Mouse (Mus musculus) CH12.LX (cell line): ENCODE results near the gene Pcx. TPM values are rescaled to one million over a fixed set of nuclear protein-coding genes. Genes with fewer than 3 reads are reported as not detected.

Source experiments
- DNase-seq: peaks from one replicate; pipeline ENCODE4 v3.0.0-alpha.2; 2013; ENCODE audit errors: extremely low read depth
- H3K27ac ChIP-seq: 2 replicates; pipeline ENCODE4 v1.5.1; 2012; ENCODE audit warnings: low read depth, mild to moderate bottlenecking, control low read depth, moderate library complexity; ENCODE audit not compliant: insufficient read depth
- H3K27me3 ChIP-seq: replicated peaks from 2 replicates; pipeline ENCODE3; 2012; ENCODE audit warnings: inconsistent platforms
- H3K36me3 ChIP-seq, 2 experiments: replicated peaks in 1 of 2; 2 replicates each; pipeline versions ENCODE3 to v1.6.1; 2012; ENCODE audit warnings: inconsistent platforms in 1 of 2, low read length in 1 of 2, mild to moderate bottlenecking in 1 of 2, mixed read lengths in 1 of 2, moderate library complexity in 1 of 2; ENCODE audit not compliant: control insufficient read depth in 1 of 2, insufficient read depth in 1 of 2
- H3K4me1 ChIP-seq, 2 experiments: 2 replicates each; pipeline ENCODE4 v1.6.1; 2012; ENCODE audit warnings: inconsistent platforms in 1 of 2, moderate library complexity in 1 of 2; ENCODE audit not compliant: insufficient read depth in 2 of 2, control insufficient read depth in 1 of 2
- H3K4me2 ChIP-seq: 2 replicates; pipeline ENCODE4 v1.6.1; 2012; ENCODE audit warnings: low read depth, mild to moderate bottlenecking, control low read depth; ENCODE audit not compliant: poor library complexity, insufficient read depth, severe bottlenecking
- H3K4me3 ChIP-seq, 3 experiments: fragments of 150-350 bp in 1 of 3; sonication (generic) in 1 of 3; replicated peaks in 1 of 3; 2 replicates each; pipeline versions ENCODE3 to v1.5.1; 2011 to 2012; ENCODE audit warnings: low read depth in 2 of 3, low read length in 2 of 3, mild to moderate bottlenecking in 2 of 3, moderate library complexity in 2 of 3, control low read depth in 1 of 3, improper control_type of control experiment in 1 of 3, inconsistent platforms in 1 of 3, mixed read lengths in 1 of 3; ENCODE audit not compliant: poor library complexity in 1 of 3
- H3K79me2 ChIP-seq: replicated peaks from 2 replicates; pipeline ENCODE4 v1.6.1; 2012; ENCODE audit warnings: mild to moderate bottlenecking, moderate library complexity; ENCODE audit not compliant: control insufficient read depth, poor library complexity, insufficient read depth, severe bottlenecking; ENCODE audit errors: extremely low read depth
- H3K9ac ChIP-seq: 2 replicates; pipeline ENCODE4 v1.6.1; 2012; ENCODE audit warnings: low read depth, mild to moderate bottlenecking, control low read depth, moderate library complexity; ENCODE audit not compliant: insufficient read depth
- H3K9me3 ChIP-seq: replicated peaks from 2 replicates; pipeline ENCODE3; 2012; ENCODE audit warnings: low read length, inconsistent platforms, mixed read lengths
- BHLHE40 ChIP-seq: IDR thresholded peaks from 2 replicates; pipeline ENCODE4 v1.6.1; 2011; ENCODE audit warnings: mild to moderate bottlenecking, low read depth, low read length, improper control_type of control experiment
- CTCF ChIP-seq, 2 experiments: IDR thresholded peaks in 1 of 2; conservative IDR thresholded peaks in 1 of 2; 2 replicates each; pipeline ENCODE4 v1.5.1; 2011 to 2012; ENCODE audit warnings: low read depth in 2 of 2, low read length in 2 of 2, improper control_type of control experiment in 1 of 2, inconsistent platforms in 1 of 2, mild to moderate bottlenecking in 1 of 2, moderate library complexity in 1 of 2
- EP300 ChIP-seq: IDR thresholded peaks from 2 replicates; pipeline ENCODE4 v1.6.1; 2011; ENCODE audit warnings: low read length, improper control_type of control experiment
- GABPA ChIP-seq: IDR thresholded peaks from 2 replicates; pipeline ENCODE4 v1.6.1; 2012; ENCODE audit warnings: low read depth, low read length, improper control_type of control experiment, inconsistent platforms; ENCODE audit not compliant: insufficient replicate concordance
- IRF4 ChIP-seq: IDR thresholded peaks from 2 replicates; pipeline ENCODE4 v1.6.1; 2014; ENCODE audit warnings: low read depth, mild to moderate bottlenecking, inconsistent platforms, low read length, improper control_type of control experiment
- JUND ChIP-seq: conservative IDR thresholded peaks from 2 replicates; pipeline ENCODE4 v1.6.1; 2011; ENCODE audit warnings: low read depth, low read length, improper control_type of control experiment
- MAFK ChIP-seq: IDR thresholded peaks from 2 replicates; pipeline ENCODE4 v1.6.1; 2011; ENCODE audit warnings: low read length, improper control_type of control experiment; ENCODE audit not compliant: insufficient replicate concordance
- MAX ChIP-seq: IDR thresholded peaks from 2 replicates; pipeline ENCODE4 v1.6.1; 2011; ENCODE audit warnings: low read length, improper control_type of control experiment
- MXI1 ChIP-seq: IDR thresholded peaks from 2 replicates; pipeline ENCODE4 v1.6.1; 2011; ENCODE audit warnings: mild to moderate bottlenecking, low read depth, low read length, improper control_type of control experiment
- MYC ChIP-seq: IDR thresholded peaks from 2 replicates; pipeline ENCODE4 v1.6.1; 2011; ENCODE audit warnings: low read depth, mild to moderate bottlenecking, improper control_type of control experiment, low read length
- NRF1 ChIP-seq: IDR thresholded peaks from 2 replicates; pipeline ENCODE4 v1.6.1; 2014; ENCODE audit warnings: low read depth, mild to moderate bottlenecking, inconsistent platforms, low read length, improper control_type of control experiment, moderate library complexity
- PAX5 ChIP-seq: IDR thresholded peaks from 2 replicates; pipeline ENCODE4 v1.6.1; 2012; ENCODE audit warnings: low read length, inconsistent platforms, mixed read lengths
- POLR2A ChIP-seq: IDR thresholded peaks from 2 replicates; pipeline ENCODE4 v1.6.1; 2011; ENCODE audit warnings: low read depth, mild to moderate bottlenecking, improper control_type of control experiment, low read length
- RCOR1 ChIP-seq: conservative IDR thresholded peaks from 2 replicates; pipeline ENCODE4 v1.6.1; 2012; ENCODE audit warnings: low read depth, mild to moderate bottlenecking, inconsistent platforms, low read length, improper control_type of control experiment
- TBP ChIP-seq: conservative IDR thresholded peaks from 2 replicates; pipeline ENCODE4 v1.6.1; 2011; ENCODE audit warnings: low read depth, low read length, improper control_type of control experiment
- UBTF ChIP-seq: IDR thresholded peaks from 2 replicates; pipeline ENCODE4 v1.6.1; 2012; ENCODE audit warnings: low read depth, mild to moderate bottlenecking, inconsistent platforms, low read length, improper control_type of control experiment, moderate library complexity
- ZKSCAN1 ChIP-seq: IDR thresholded peaks from 2 replicates; pipeline ENCODE4 v1.6.1; 2012; ENCODE audit warnings: low read depth, inconsistent platforms, low read length, improper control_type of control experiment, borderline replicate concordance
- dilution Hi-C: fragments of 300-500 bp; cut with MboI; formaldehyde crosslinking; loops from 2 replicates; pipeline ENCODE4 v1.14.3; 2020; ENCODE audit warnings: low sequenced_read_pairs; ENCODE audit not compliant: extremely low pct_unique_long_range_greater_than_20kb, extremely low pct_ligation_motif_present
- in situ Hi-C: fragments of 300-500 bp; cut with MboI; formaldehyde crosslinking; loops from 3 replicates; pipeline ENCODE4 v1.14.3; 2019; ENCODE audit warnings: low sequenced_read_pairs, low pct_ligation_motif_present, low pct_unique_long_range_greater_than_20kb, mixed read lengths
- polyA plus RNA-seq: library from polyadenylated mRNA; unstranded; fragments of >175 nt; gene quantifications from 2 replicates; pipeline ENCODE4 v1.2.1, GENCODE M21; 2012; ENCODE audit warnings: low read depth; ENCODE audit not compliant: insufficient read length
- total RNA-seq, 2 experiments: library from RNA; depleted of rRNA; stranded (reverse); fragments of 300-350 nt in 1 of 2; fragments of >200 nt in 1 of 2; gene quantifications; 2 replicates each; pipeline ENCODE4 v1.2.3; 2012 to 2014

Pcx gene
- total and polyA plus RNA-seq, 3 experiments: 7.7 to 14.2 (median 10.7) TPM

GRCm38 (mm10) chr19:4481326-4481725, 28.9 kb upstream of the Pcx start:
- DNase-seq: no peak
- Histone ChIP-seq H3K9me3 (peaks cover 6% of the 10 kb centered on the region), H3K27ac (no peak overlapping the region), H3K9ac (no peak overlapping the region), H3K4me1 (no peaks in the 10 kb centered on the region), H3K27me3 (peaks cover 2% of the 10 kb centered on the region), H3K36me3 (no peaks in the 10 kb centered on the region), H3K4me3 (no peak overlapping the region), H3K79me2 (no peaks in the 10 kb centered on the region), H3K4me2 (no peak overlapping the region)
- in situ Hi-C loops: loop anchor here (25.0 kb wide), 2 partner anchors 381 to 506 kb away; partner anchors contain the start of genes Ctsf and Npas4
- TF ChIP-seq JUND: no peak
- TF ChIP-seq PAX5: no peak
- TF ChIP-seq EP300: no peak
- no peak for TF ChIP-seq MAX
- TF ChIP-seq MXI1: no peak
- no peak for TF ChIP-seq GABPA
- TF ChIP-seq UBTF: no peak
- no peak for TF ChIP-seq MAFK
- TF ChIP-seq NRF1: no peak
- no peak for TF ChIP-seq ZKSCAN1
- TF ChIP-seq RCOR1: no peak
- no peak for TF ChIP-seq CTCF (conservative IDR thresholded peaks at IDR 0.05 in 1 of 2, IDR thresholded peaks at IDR 0.05 in 1 of 2; ENCODE audit: low read depth in 2 of 2, low read length in 2 of 2)
- no peak for TF ChIP-seq POLR2A
- no peak for TF ChIP-seq MYC
- dilution Hi-C loops: no loop called here

GRCm38 (mm10) chr19:4482111-4482859, 28.0 kb upstream of the Pcx start:
- H3K79me2 ChIP-seq: no peaks in the 10 kb centered on the region
- H3K9me3 ChIP-seq: no peaks in the 10 kb centered on the region
- no peak overlapping the region for H3K27ac ChIP-seq
- in situ Hi-C loops: loop anchor here (25.0 kb wide), 2 partner anchors 380 to 505 kb away; partner anchors contain the start of genes Ctsf and Npas4
- H3K4me1 ChIP-seq: no peaks in the 10 kb centered on the region
- dilution Hi-C loops: no loop called here
- peaks cover 2% of the 10 kb centered on the region for H3K27me3 ChIP-seq
- DNase-seq: no peak
- no peaks in the 10 kb centered on the region for H3K36me3 ChIP-seq
- H3K4me3 ChIP-seq: no peak overlapping the region
- no peak overlapping the region for H3K9ac ChIP-seq
- TF ChIP-seq JUND (no peak), RCOR1 (no peak), MXI1 (no peak), IRF4 (no peak), BHLHE40 (no peak), TBP (no peak), UBTF (no peak)
- H3K4me2 ChIP-seq: no peak overlapping the region
